ENCODE assay signal across 8 mouse cellular contexts in the genomic region with DNA sequence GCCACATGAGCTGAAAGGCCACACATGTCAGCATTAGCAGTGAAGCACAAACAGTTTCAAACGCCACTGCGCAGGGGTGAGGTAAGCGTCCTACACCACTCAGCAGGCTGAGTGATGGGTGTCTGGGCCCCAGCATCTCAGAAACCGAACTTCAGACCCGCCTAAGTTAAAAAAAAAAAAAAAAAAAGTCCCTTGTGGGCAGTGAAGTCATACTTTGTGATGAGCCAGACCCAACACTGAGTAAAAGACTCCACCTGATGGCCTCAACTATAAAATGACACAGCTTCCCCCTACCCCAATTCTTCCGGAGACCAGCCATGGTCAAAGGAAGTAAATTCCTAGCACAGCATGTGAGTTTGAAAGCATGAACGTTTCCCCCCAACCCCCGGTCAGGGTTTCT. TPM values are rescaled to one million over a fixed set of nuclear protein-coding genes. Genes with fewer than 3 reads are reported as not detected.
DNase-seq lines count a peak whose midpoint lies in the region; ATAC-seq and TF ChIP-seq lines count a peak whose summit lies in the region.

No protein-coding gene starts in this region.

- no peaks in the 10 kb centered on the region for H3K9me3 ChIP-seq in kidney, embryonic 14.5 days (ENCODE audit: control insufficient read depth, low read length)
- no peaks in the 10 kb centered on the region for H3K9me3 ChIP-seq in embryonic facial prominence, embryonic 10.5 days
- H3K9me3 ChIP-seq in intestine, embryonic 15.5 days, result no peaks in the 10 kb centered on the region

- H3K27me3 ChIP-seq in kidney, embryonic 14.5 days (ENCODE audit: control insufficient read depth, insufficient read depth, low read length), result no peaks in the 10 kb centered on the region
- H3K27me3 ChIP-seq in embryonic facial prominence, embryonic 10.5 days (replicated peaks; ENCODE audit: low read depth, poor library complexity, severe bottlenecking), result no peaks in the 10 kb centered on the region
- no peaks in the 10 kb centered on the region for H3K27me3 ChIP-seq in intestine, embryonic 15.5 days (replicated peaks)
- no peaks in the 10 kb centered on the region for H3K27me3 ChIP-seq in myocyte (ENCODE audit: control insufficient read depth, insufficient read depth, insufficient read length)

- DNase-seq in kidney, adult 8-10 months, result no peak
- no peak for DNase-seq in embryonic facial prominence, embryonic 10.5 days (ENCODE audit: low spot score)
- DNase-seq in adrenal gland, adult 2 months, result no peak
- no peak for DNase-seq in thymus, postnatal 14 days

- peak overlapping the region; percentile 91 for H3K4me3 ChIP-seq in kidney, embryonic 14.5 days (ENCODE audit: low read length)
- H3K4me3 ChIP-seq in embryonic facial prominence, embryonic 10.5 days, result peak overlapping the region; percentile 92
- H3K4me3 ChIP-seq in intestine, embryonic 15.5 days (replicated peaks), result peak overlapping the region; percentile 74
- H3K4me3 ChIP-seq in myocyte, result peak overlapping the region; percentile 85

- ATAC-seq in kidney, embryonic 14.5 days (ENCODE audit: low FRiP score, low TSS enrichment), result no peak
- ATAC-seq in intestine, embryonic 15.5 days, result no peak
- ATAC-seq in CD4-positive, CD25-positive, alpha-beta regulatory T cell, adult 4 months, result no peak

- peaks cover 53% of the 10 kb centered on the region for H3K79me2 ChIP-seq in myocyte (ENCODE audit: control insufficient read depth, insufficient read depth)

- H3K4me1 ChIP-seq in kidney, embryonic 14.5 days (ENCODE audit: control insufficient read depth, insufficient read depth, low read length), result peaks cover 24% of the 10 kb centered on the region
- peaks cover 44% of the 10 kb centered on the region for H3K4me1 ChIP-seq in embryonic facial prominence, embryonic 10.5 days
- H3K4me1 ChIP-seq in intestine, embryonic 15.5 days (replicated peaks), result peaks cover 32% of the 10 kb centered on the region

- WGBS in kidney, embryonic 14.5 days, result 59% methylated on average over 8 of the region's 8 CpGs
- 61% methylated on average over 8 of the region's 8 CpGs for WGBS in embryonic facial prominence, embryonic 10.5 days
- 54% methylated on average over 8 of the region's 8 CpGs for WGBS in intestine, embryonic 15.5 days

- H3ac ChIP-seq in myocyte (ENCODE audit: control insufficient read depth, insufficient read length), result peak overlapping the region; percentile 75

- peaks cover 46% of the 10 kb centered on the region for H3K36me3 ChIP-seq in kidney, embryonic 14.5 days (ENCODE audit: control insufficient read depth, insufficient read depth, low read length)
- peaks cover 52% of the 10 kb centered on the region for H3K36me3 ChIP-seq in embryonic facial prominence, embryonic 10.5 days (replicated peaks)
- peaks cover 30% of the 10 kb centered on the region for H3K36me3 ChIP-seq in intestine, embryonic 15.5 days
- peaks cover 37% of the 10 kb centered on the region for H3K36me3 ChIP-seq in myocyte (ENCODE audit: control insufficient read depth, insufficient read depth)

- peak; percentile 13 for TF ChIP-seq POLR2A in myocyte (IDR thresholded peaks at IDR 0.05; ENCODE audit: insufficient read length, low read depth)

- H3K4me2 ChIP-seq in kidney, embryonic 14.5 days (replicated peaks; ENCODE audit: low read depth, low read length), result peak overlapping the region; percentile 97
- peak overlapping the region; percentile 73 for H3K4me2 ChIP-seq in intestine, embryonic 15.5 days (replicated peaks)
- peak overlapping the region; percentile 89 for H3K4me2 ChIP-seq in myocyte (ENCODE audit: low read depth)

- peak overlapping the region; percentile 93; the same call in 1 of the 2 replicates for H3K9ac ChIP-seq in kidney, embryonic 14.5 days (ENCODE audit: low read depth, low read length)
- peak overlapping the region; percentile 66 for H3K9ac ChIP-seq in intestine, embryonic 15.5 days

- no peak overlapping the region for H3K27ac ChIP-seq in kidney, embryonic 14.5 days (ENCODE audit: low read depth, low read length)
- no peak overlapping the region for H3K27ac ChIP-seq in embryonic facial prominence, embryonic 10.5 days (replicated peaks)
- no peak overlapping the region for H3K27ac ChIP-seq in intestine, embryonic 15.5 days

TF ChIP-seq in myocyte, 11 proteins besides CTCF, POLR2A, EP300 and RAD21:
- TF ChIP-seq TCF12 (IDR thresholded peaks at IDR 0.05; ENCODE audit: insufficient read depth, poor library complexity, severe bottlenecking) (no peak), E2F4 (IDR thresholded peaks at IDR 0.05; ENCODE audit: insufficient read depth) (no peak), CEBPB (IDR thresholded peaks at IDR 0.05; ENCODE audit: insufficient read depth, poor library complexity, severe bottlenecking) (no peak), POLR2AphosphoS2 (IDR thresholded peaks at IDR 0.05; ENCODE audit: insufficient read length, low read depth) (peak; percentile 38), TCF3 (IDR thresholded peaks at IDR 0.05; ENCODE audit: insufficient read length, low read depth) (no peak)

RNA-seq across cellular contexts. Expression of gene Arpc5l, which starts 2.0 kb away (rescaled TPM):
- polyA plus RNA-seq in kidney, embryonic 14.5 days (2014; fragmentation: Nextera tagmentation; extraction: Ambion mirVana), result 139 and 148 TPM in 2 replicates
- 121 and 124 TPM in 2 replicates for polyA plus RNA-seq in embryonic facial prominence, embryonic 10.5 days (2016; fragmentation: Nextera tagmentation; extraction: Ambion mirVana)
- 107 and 111 TPM in 2 replicates for polyA plus RNA-seq in intestine, embryonic 15.5 days (2015; fragmentation: Nextera tagmentation; extraction: Ambion mirVana)
- polyA plus RNA-seq in myocyte (2012; fragmentation: generic; extraction: Trizol), result 144 TPM
- total RNA-seq in adrenal gland, adult 2 months (2021), result 10 to 100 TPM; 66.7 to 78.4 TPM
- polyA plus RNA-seq in adrenal gland, adult 2 months (2012; rRNA removed), result 56.4 and 66.7 TPM in 2 replicates
- polyA plus RNA-seq in CD4-positive, CD25-positive, alpha-beta regulatory T cell, adult 4 months (2017; shearing (Covaris generic)), result 100 to 1,000 TPM; 101 to 124 TPM

RNA-seq across cellular contexts. Expression of gene Rpl35, which starts 2.3 kb away (rescaled TPM):
- 1,034 and 1,450 TPM in 2 replicates for polyA plus RNA-seq in kidney, embryonic 14.5 days (2014; fragmentation: Nextera tagmentation; extraction: Ambion mirVana)
- polyA plus RNA-seq in embryonic facial prominence, embryonic 10.5 days (2016; fragmentation: Nextera tagmentation; extraction: Ambion mirVana), result 992 and 1,047 TPM in 2 replicates
- polyA plus RNA-seq in intestine, embryonic 15.5 days (2015; fragmentation: Nextera tagmentation; extraction: Ambion mirVana), result 888 and 1,051 TPM in 2 replicates
- 1,480 TPM for polyA plus RNA-seq in myocyte (2012; fragmentation: generic; extraction: Trizol)
- total RNA-seq in adrenal gland, adult 2 months (2021), result 100 to 1,000 TPM; 510 to 597 TPM
- 58.5 and 60.0 TPM in 2 replicates for polyA plus RNA-seq in adrenal gland, adult 2 months (2012; rRNA removed)
- polyA plus RNA-seq in CD4-positive, CD25-positive, alpha-beta regulatory T cell, adult 4 months (2017; shearing (Covaris generic)), result 1,000 to 10,000 TPM; 1,861 to 2,080 TPM

RNA-seq across cellular contexts. Expression of gene Wdr38, which starts 5.8 kb away (rescaled TPM):
- polyA plus RNA-seq in kidney, embryonic 14.5 days (2014; fragmentation: Nextera tagmentation; extraction: Ambion mirVana), result 1.4 and 1.7 TPM in 2 replicates
- polyA plus RNA-seq in embryonic facial prominence, embryonic 10.5 days (2016; fragmentation: Nextera tagmentation; extraction: Ambion mirVana), result 1.6 TPM in 2 replicates
- polyA plus RNA-seq in intestine, embryonic 15.5 days (2015; fragmentation: Nextera tagmentation; extraction: Ambion mirVana), result 1.3 and 1.4 TPM in 2 replicates
- 0.66 TPM for polyA plus RNA-seq in myocyte (2012; fragmentation: generic; extraction: Trizol)
- total RNA-seq in adrenal gland, adult 2 months (2021), result under 1 TPM; 0.43 to 0.52 TPM
- 0.43 and 1.2 TPM in 2 replicates for polyA plus RNA-seq in adrenal gland, adult 2 months (2012; rRNA removed)
- polyA plus RNA-seq in CD4-positive, CD25-positive, alpha-beta regulatory T cell, adult 4 months (2017; shearing (Covaris generic)), result 1 to 10 TPM in 1 of 2 experiments, under 1 TPM in 1; 0.81 to 1.0 TPM

Comparison
In these comparisons a context has a peak if more than half of its experiments do, and no peak if none do; other contexts are left out.
1. RNA of gene Rpl35, which starts 2.3 kb away (polyA plus RNA-seq): 1,861 to 2,080 TPM in CD4-positive, CD25-positive, alpha-beta regulatory T cell, adult 4 months, 1,480 TPM in myocyte (single experiment), 888 to 1,051 TPM in intestine, embryonic 15.5 days, 1,034 to 1,450 TPM in kidney, embryonic 14.5 days and 992 to 1,047 TPM in embryonic facial prominence, embryonic 10.5 days; 58.5 to 60.0 TPM in adrenal gland, adult 2 months; every median in the first group is over 10 times any median in the second.
2. Peak in every context shown above with its lines, with median percentiles within 50 percentile points of each other: H3K4me2 ChIP-seq and H3K4me3 ChIP-seq.